Mouse (Mus musculus) T-helper 17 cell (primary cell): ENCODE data around the gene Zfp708.

Source experiments
- in situ Hi-C, 2 experiments: fragments of 300-600 bp; cut with MboI, MseI; formaldehyde crosslinking; loops; 1 replicate in 1 of 2; 2 replicates in 1 of 2; pipeline ENCODE4 v1.15.1; 2025; ENCODE audit warnings: high pct_unique_total_duplicates in 2 of 2

Zfp708 gene

GRCm38 (mm10) chr13:67097876-67098275 is at the start of gene Zfp708:
TSS of gene Zfp708 (minus strand) at chr13:67097976.
- in situ Hi-C loops = no loop called here

- in situ Hi-C loops = loop anchor here (5.0 to 10.0 kb wide), 2 partner anchors 84 to 177 kb away; partner anchors contain the start of gene Zfp457 (in 1 of the 2)
Measured at GRCm38 (mm10) chr13:67128038-67128721, 30.4 kb upstream of the Zfp708 start.

GRCm38 (mm10) chr13:67127507-67127906 is 29.7 kb upstream of the Zfp708 start:
- in situ Hi-C loops = loop anchor here (5.0 to 10.0 kb wide), 2 partner anchors 85 to 177 kb away; partner anchors contain the start of gene Zfp457 (in 1 of the 2)

- in situ Hi-C loops = loop anchor here in 1 of 2 experiments (10.0 to 25.0 kb wide), 2 partner anchors 180 to 1887 kb away; partner anchors contain the start of gene Zfp457
Measured at GRCm38 (mm10) chr13:67124460-67124859, 26.7 kb upstream of the Zfp708 start.

DNA sequence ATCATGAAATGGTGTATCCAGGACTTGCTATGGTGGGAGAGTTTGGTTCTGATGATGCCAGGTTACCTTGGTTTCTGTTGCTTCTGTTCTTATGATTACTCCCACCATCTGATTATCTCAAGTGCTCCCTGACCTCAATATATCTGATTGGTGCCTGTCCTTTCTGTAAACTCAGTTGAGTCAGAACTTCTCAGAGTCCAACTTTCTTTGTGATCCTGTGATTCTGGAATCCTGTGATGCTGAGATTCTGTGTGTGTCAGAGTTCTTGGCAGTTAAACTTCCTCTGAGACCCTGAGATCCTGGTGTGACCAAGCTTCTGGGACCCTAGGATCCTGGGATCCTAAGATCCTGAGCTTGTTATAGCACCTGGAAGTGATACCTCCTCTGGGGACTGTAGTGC is 23.6 kb upstream of the Zfp708 start, which contains the start of gene Zfp759:
Zfp759 (plus strand) TSS at position 301 of the 400 bp plus-strand sequence.
- in situ Hi-C loops = loop anchor here in 1 of 2 experiments (10.0 to 25.0 kb wide), 2 partner anchors 183 to 1884 kb away; partner anchors contain the start of gene Zfp457

DNA sequence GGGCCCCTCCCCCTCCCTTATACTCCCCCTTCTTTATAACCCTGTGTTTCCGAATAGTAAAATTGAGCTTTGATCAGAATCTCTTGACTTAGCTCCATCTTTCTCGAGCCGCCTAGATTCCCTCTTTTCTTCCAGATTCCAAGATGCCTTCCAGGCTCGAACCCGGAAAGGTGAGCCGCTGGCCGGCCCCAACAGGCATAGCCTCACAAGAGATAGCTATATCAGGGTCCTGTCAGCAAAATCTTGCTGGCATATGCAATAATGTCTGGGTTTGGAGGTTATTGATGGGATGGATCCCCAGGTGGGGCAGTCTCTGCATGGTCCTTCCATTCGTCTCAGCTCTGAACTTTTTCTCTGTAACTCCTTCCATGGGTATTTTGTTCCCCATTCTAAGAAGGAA is 18.4 kb upstream of the Zfp708 start, which contains the start of gene Rslcan18:
Rslcan18 (minus strand) TSS at position 101 of the 400 bp plus-strand sequence.
- in situ Hi-C loops = loop anchor here in 1 of 2 experiments (25.0 kb wide), 1 partner anchor 1879 kb away; no protein-coding TSS in a partner anchor

DNA sequence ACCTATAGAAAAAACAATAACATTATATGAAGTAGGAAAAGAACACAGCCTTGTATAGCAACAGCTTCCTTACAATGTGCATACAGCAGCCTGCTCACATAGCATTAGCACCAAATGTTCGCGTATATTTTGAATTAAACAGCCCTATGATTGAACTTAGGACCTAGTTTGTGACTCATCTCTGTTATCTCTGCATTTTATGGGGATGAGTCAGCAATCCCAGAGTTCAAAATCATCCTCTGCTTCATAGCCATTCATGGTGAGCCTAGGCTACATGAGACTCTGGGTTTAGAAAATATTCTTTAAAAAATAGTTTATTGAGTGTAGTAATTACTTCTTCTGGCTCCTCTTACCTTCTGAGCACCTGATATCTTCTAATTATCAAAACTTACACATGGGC is 15.5 kb upstream of the Zfp708 start:
- in situ Hi-C loops = loop anchor here in 1 of 2 experiments (5.0 to 25.0 kb wide), 2 partner anchors 264 to 1876 kb away; partner anchors contain the start of genes Gm28041 and Zfp456

DNA sequence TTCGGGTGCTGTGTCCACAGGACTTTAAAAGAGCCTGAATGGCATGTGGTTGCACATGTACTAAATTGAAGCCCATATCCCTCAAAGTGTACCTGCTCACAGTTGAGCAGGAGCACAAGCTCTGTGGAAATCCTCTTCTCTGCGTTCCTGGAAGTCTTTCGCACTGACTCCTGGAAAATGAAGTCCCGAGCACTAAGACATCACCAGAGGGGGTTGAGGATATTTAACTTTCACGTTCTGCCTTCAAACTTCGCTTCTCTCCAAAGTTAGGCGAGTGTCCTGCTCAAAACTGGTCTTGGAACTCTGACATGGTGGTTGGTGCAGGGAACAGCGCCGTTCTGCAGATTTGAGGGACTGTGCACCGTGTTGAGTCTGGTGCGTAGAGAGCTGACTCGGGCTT is 14.3 kb upstream of the Zfp708 start:
- in situ Hi-C loops = loop anchor here in 1 of 2 experiments (5.0 to 25.0 kb wide), 2 partner anchors 265 to 1875 kb away; partner anchors contain the start of genes Gm28041 and Zfp456

DNA sequence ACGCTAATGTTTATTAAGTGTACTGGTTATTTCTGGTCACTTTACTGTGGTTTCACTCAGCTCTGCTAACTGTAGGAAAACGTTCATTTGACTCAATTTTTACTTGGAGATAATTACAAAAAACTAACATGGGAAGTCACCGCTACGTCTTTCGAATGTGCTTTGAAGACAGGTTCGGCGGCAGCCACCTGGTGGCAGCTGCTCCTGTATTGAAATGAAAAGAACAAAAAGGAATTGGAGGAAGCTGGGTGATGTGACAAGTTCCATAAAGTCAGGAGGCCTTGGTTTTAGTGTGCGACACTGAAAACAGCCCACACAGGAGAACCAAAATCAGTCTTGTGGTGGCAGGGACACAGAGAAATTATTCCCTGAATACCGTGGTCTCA is 11.0 kb upstream of the Zfp708 start:
- in situ Hi-C loops = loop anchor here in 1 of 2 experiments (25.0 kb wide), 1 partner anchor 1872 kb away; no protein-coding TSS in a partner anchor

GRCm38 (mm10) chr13:67108194-67108820 is 10.5 kb upstream of the Zfp708 start, which contains the start of gene Gm28557:
TSS of gene Gm28557 (minus strand) at chr13:67108604.
- in situ Hi-C loops = loop anchor here in 1 of 2 experiments (25.0 kb wide), 1 partner anchor 1871 kb away; no protein-coding TSS in a partner anchor

- in situ Hi-C loops = loop anchor here in 1 of 2 experiments (25.0 kb wide), 1 partner anchor 1870 kb away; no protein-coding TSS in a partner anchor
Measured at GRCm38 (mm10) chr13:67107681-67108080, 9.9 kb upstream of the Zfp708 start.

DNA sequence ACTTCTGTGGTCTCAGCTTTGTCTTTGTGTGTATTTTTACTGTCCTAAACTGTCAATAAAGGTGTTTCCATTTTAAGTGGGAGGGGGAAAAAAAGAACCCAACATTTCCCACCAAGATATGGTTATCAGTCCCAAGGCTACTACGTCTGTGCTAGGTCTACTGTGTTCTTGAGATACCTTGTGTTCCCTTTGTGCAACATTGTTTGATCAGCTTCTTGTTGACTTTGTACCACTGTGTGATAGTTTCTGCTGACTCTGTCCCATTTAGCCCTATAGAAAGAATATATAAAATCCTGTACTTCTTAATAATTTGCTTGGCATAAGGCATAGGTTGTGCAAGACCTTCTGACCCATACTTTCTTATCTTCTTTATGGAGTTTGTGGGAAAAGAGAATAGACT is 7.6 kb downstream of the Zfp708 start:
- in situ Hi-C loops = no loop called here

DNA sequence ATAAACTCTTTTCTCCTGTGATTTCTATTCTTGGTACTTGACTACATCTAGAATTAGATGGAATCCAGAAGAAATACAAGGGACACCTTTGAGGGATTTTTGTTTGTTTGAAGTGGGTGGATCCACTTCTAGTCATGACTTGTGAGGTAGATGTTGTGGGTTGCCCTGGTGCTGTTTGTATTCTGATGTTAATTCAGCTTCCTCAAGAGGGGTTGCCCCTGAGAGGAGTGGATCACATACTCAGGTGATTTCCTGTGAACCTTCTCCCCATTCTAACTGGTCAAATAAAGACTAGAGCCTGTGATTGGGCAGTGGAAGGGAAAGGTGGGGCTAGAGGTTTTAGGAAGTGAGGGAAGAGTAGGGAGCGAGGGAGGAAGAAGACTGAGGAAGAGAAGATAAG is 15.8 kb downstream of the Zfp708 start:
- in situ Hi-C loops = loop anchor here in 1 of 2 experiments (5.0 kb wide), 1 partner anchor 90 kb away; the partner anchor contains the start of gene Rsl1

DNA sequence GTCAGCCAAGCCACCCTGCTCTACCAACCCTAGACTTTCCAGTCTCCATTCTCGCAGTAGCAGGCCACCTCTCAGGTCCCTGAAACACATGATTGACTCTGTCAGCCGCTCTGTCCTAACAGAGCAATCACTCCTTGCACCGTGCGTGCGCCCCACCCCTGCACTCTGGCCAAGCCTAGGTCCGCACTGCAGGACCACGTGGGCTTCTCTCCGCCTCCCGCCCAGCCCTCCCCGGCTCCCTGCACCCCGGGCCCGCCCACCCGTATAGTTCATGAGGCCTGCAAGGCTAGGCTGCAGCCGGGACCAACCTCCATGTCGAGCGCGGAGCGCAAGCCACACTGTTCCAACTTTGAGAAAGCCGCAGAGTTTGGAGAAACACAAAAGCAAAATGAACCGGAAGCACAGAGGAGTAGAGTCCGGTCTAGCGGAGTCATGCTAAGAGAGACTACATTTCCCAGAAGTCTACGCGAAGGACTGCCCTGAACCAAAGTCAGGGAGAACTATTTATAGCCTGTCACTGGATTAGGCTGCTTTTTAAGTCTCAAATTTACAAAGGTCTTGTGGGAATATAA is 16.5 kb downstream of the Zfp708 start:
- in situ Hi-C loops = loop anchor here in 1 of 2 experiments (5.0 kb wide), 1 partner anchor 91 kb away; the partner anchor contains the start of gene Rsl1

GRCm38 (mm10) chr13:67077244-67077643 is 20.5 kb downstream of the Zfp708 start:
- in situ Hi-C loops = no loop called here

DNA sequence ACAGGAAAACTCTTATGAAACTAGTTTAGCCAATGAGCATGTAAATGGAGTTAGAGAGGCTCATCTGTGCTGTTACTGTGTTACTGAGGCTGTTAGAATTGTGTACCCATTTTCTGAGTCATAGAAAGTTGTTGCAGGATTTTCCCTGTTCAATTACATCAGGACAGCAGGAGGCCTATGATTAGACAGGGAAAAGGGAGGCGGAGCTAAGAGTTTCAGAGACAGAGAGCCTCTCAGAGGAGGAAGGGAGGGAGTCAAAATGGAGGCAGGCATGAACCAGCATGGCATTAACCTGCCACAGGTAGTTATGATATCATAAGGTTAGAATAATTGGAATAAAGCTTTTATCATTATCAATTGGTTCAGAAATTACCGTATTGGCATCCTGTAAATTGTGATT is 25.0 kb downstream of the Zfp708 start:
- in situ Hi-C loops = no loop called here

- in situ Hi-C loops = no loop called here
Measured at GRCm38 (mm10) chr13:67065386-67065785, 32.4 kb downstream of the Zfp708 start.

- in situ Hi-C loops = loop anchor here in 1 of 2 experiments (5.0 kb wide), 1 partner anchor 1780 kb away; no protein-coding TSS in a partner anchor
Measured at GRCm38 (mm10) chr13:67062427-67062826, 35.3 kb downstream of the Zfp708 start.

DNA sequence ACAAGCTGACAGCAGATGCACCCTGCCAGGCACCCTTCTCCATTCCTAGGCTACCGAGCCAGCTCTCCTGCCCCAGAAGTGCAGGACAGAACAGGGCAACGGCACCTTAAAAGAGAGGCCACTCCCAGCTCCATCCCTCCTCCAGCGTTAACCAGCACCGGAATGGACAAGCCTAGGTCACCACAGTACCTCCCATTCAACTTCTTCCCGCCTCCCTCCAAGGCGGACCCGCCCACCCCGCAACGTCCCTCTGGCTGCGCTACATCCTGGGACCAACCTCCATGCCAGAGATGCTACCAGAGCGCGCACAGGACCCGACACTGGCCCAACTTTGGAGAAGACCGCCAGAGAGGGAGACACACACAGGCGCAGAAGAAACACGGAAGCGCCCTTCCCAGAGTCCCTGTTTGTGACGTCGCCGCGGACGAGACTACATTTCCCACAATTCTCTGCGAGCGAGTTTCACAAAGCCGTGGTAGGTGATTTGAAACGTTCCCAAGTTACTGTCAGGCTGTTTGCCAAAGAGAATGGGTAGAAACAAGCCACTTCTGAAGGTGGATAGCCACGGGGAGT is 36.9 kb downstream of the Zfp708 start, which contains the start of gene Zfp712:
Zfp712 (minus strand) TSS at position 385 of the 573 bp plus-strand sequence.
- in situ Hi-C loops = loop anchor here in 1 of 2 experiments (5.0 kb wide), 1 partner anchor 1779 kb away; no protein-coding TSS in a partner anchor

DNA sequence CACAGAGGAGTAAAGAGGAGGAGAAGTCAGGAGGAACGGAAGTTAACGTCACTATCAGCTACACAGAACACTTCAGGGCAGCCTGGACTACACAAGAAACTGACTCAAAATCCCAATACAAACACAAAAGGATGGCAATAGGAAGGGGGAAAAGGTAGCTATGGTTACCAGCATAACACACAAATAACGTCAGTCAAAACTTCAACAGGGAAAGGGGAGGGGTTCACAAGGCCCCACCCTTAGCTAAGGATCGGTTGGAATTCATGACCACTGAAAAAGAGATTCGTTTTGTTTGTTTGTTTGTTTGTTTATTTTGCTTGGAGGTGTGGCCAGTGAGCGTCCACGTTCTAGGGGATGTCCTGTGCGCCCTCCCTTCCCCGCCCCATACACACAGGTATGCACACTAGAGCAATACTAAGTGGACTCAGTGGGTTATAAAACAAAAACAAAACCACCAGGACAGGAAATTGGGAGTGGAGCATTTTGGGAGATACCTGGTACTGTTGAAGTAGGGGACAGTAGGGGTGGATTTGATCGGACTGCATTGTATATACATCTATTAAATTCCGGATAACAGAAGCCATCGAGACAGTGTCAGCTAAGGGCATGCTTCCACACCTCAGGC is 37.5 kb downstream of the Zfp708 start:
- in situ Hi-C loops = loop anchor here in 1 of 2 experiments (5.0 kb wide), 1 partner anchor 1778 kb away; no protein-coding TSS in a partner anchor
